Mouse (Mus musculus) thymus, adult 2 months (tissue): ENCODE results near the gene Clasp1. TPM values are rescaled to one million over a fixed set of nuclear protein-coding genes. Genes with fewer than 3 reads are reported as not detected.

ENCODE experiments used
- DNase-seq: peaks from one replicate; pipeline ENCODE4 v3.0.0; 2021
- H3K27ac ChIP-seq: fragments of 200-500 bp; 2 replicates; pipeline ENCODE4 v1.5.1; 2012; ENCODE audit warnings: low read length, control low read depth; ENCODE audit not compliant: control insufficient read depth, insufficient read depth
- H3K27me3 ChIP-seq: fragments of 200-500 bp; 2 replicates; pipeline ENCODE4 v1.6.1; 2012; ENCODE audit warnings: mild to moderate bottlenecking, low read length, moderate library complexity, mixed read lengths; ENCODE audit not compliant: control insufficient read depth, insufficient read depth
- H3K36me3 ChIP-seq: fragments of 200-500 bp; 2 replicates; pipeline ENCODE4 v1.6.1; 2012; ENCODE audit warnings: mild to moderate bottlenecking, low read length, moderate library complexity; ENCODE audit not compliant: control insufficient read depth, insufficient read depth
- H3K4me1 ChIP-seq: fragments of 200-500 bp; replicated peaks from 2 replicates; pipeline ENCODE4 v1.6.1; 2012; ENCODE audit warnings: low read length; ENCODE audit not compliant: control insufficient read depth, insufficient read depth
- H3K4me3 ChIP-seq: fragments of 200-500 bp; 2 replicates; pipeline ENCODE4 v1.5.1; 2012; ENCODE audit warnings: mild to moderate bottlenecking, low read length, control low read depth, moderate library complexity; ENCODE audit not compliant: control insufficient read depth, insufficient read depth
- CTCF ChIP-seq: fragments of 200-500 bp; IDR thresholded peaks from 2 replicates; pipeline ENCODE4 v1.5.1; 2012; ENCODE audit warnings: mild to moderate bottlenecking, control low read depth, low read length, moderate library complexity, borderline replicate concordance; ENCODE audit not compliant: control insufficient read depth, poor library complexity, insufficient read depth; ENCODE audit errors: extremely low read depth
- POLR2A ChIP-seq: fragments of 200-500 bp; IDR thresholded peaks from 2 replicates; pipeline ENCODE4 v1.6.1; 2012; ENCODE audit warnings: mild to moderate bottlenecking, low read length, control low read depth, moderate library complexity; ENCODE audit not compliant: control insufficient read depth, poor library complexity, insufficient read depth; ENCODE audit errors: extremely low read depth
- WGBS: fragments of 180-500 bp; shearing (Covaris S2); methylation state at CpG from one replicate; pipeline ENCODE4 v1.1.7; 2018; 5-methylcytosine and 5-hydroxymethylcytosine counted together
- polyA plus RNA-seq: library from polyadenylated mRNA; depleted of rRNA; stranded (reverse); fragments of >200 nt; gene quantifications from 2 replicates; pipeline ENCODE4 v1.2.3, GENCODE M21; 2012

Gene Clasp1
- polyA plus RNA-seq, 1 experiment = 38.4 TPM

GRCm38 (mm10) chr1:118485572-118485971 lies 96.7 kb downstream of the Clasp1 start:
- H3K4me1 ChIP-seq = no peaks in the 10 kb centered on the region
- no peaks in the 10 kb centered on the region for H3K36me3 ChIP-seq
- no peak overlapping the region for H3K4me3 ChIP-seq
- 93% methylated on average over 3 of the region's 3 CpGs for WGBS
- no peak for DNase-seq
- no peak for TF ChIP-seq CTCF
- no peak for TF ChIP-seq POLR2A
- H3K27ac ChIP-seq = no peak overlapping the region
- H3K27me3 ChIP-seq = no peaks in the 10 kb centered on the region

GRCm38 (mm10) chr1:118486021-118486420 lies 97.2 kb downstream of the Clasp1 start:
- Histone ChIP-seq H3K4me1 (no peaks in the 10 kb centered on the region), H3K4me3 (no peak overlapping the region), H3K27ac (no peak overlapping the region), H3K36me3 (no peaks in the 10 kb centered on the region), H3K27me3 (no peaks in the 10 kb centered on the region)
- no peak for DNase-seq
- TF ChIP-seq CTCF = no peak
- TF ChIP-seq POLR2A = no peak

GRCm38 (mm10) chr1:118492811-118493210 lies 104.0 kb downstream of the Clasp1 start:
- no peak for DNase-seq
- H3K27me3 ChIP-seq = no peaks in the 10 kb centered on the region
- no peaks in the 10 kb centered on the region for H3K4me1 ChIP-seq
- H3K27ac ChIP-seq = no peak overlapping the region
- whole genome bisulfite sequencing = 88% methylated on average over 3 of the region's 3 CpGs
- TF ChIP-seq CTCF (no peak), POLR2A (no peak)
- H3K36me3 ChIP-seq = peaks cover 3% of the 10 kb centered on the region; the same call in 1 of the 2 replicates
- H3K4me3 ChIP-seq = no peak overlapping the region

GRCm38 (mm10) chr1:118494551-118494950 lies 105.7 kb downstream of the Clasp1 start:
- peaks cover 10% of the 10 kb centered on the region for H3K36me3 ChIP-seq
- no peak overlapping the region for H3K27ac ChIP-seq
- H3K4me1 ChIP-seq = no peaks in the 10 kb centered on the region
- H3K27me3 ChIP-seq = no peaks in the 10 kb centered on the region
- no peak for DNase-seq
- no peak overlapping the region for H3K4me3 ChIP-seq
- TF ChIP-seq CTCF (no peak), POLR2A (no peak)
- WGBS = 98% methylated on average over 9 of the region's 9 CpGs

- Histone ChIP-seq H3K4me1 (no peaks in the 10 kb centered on the region), H3K27ac (no peak overlapping the region), H3K27me3 (no peaks in the 10 kb centered on the region), H3K36me3 (peaks cover 42% of the 10 kb centered on the region), H3K4me3 (no peak overlapping the region)
- TF ChIP-seq CTCF = peak; percentile 71; the same call in 1 of the 2 replicates
- no peak for TF ChIP-seq POLR2A
- DNase-seq = peak; percentile 82
- WGBS = 74% methylated on average over 5 of the region's 5 CpGs
Observed at GRCm38 (mm10) chr1:118498311-118498710, 109.5 kb downstream of the Clasp1 start.

GRCm38 (mm10) chr1:118500606-118501005 lies 111.7 kb downstream of the Clasp1 start:
- Histone ChIP-seq H3K27ac (no peak overlapping the region), H3K4me3 (no peak overlapping the region), H3K36me3 (peaks cover 56% of the 10 kb centered on the region), H3K4me1 (no peaks in the 10 kb centered on the region), H3K27me3 (no peaks in the 10 kb centered on the region)
- TF ChIP-seq POLR2A (no peak), CTCF (no peak)
- no peak for DNase-seq
- WGBS = 98% methylated on average over 11 of the region's 11 CpGs

GRCm38 (mm10) chr1:118501691-118502090 lies 112.8 kb downstream of the Clasp1 start:
- Histone ChIP-seq H3K36me3 (peaks cover 67% of the 10 kb centered on the region), H3K27ac (no peak overlapping the region), H3K4me1 (no peaks in the 10 kb centered on the region), H3K27me3 (no peaks in the 10 kb centered on the region), H3K4me3 (no peak overlapping the region)
- DNase-seq = no peak
- TF ChIP-seq CTCF = no peak
- no peak for TF ChIP-seq POLR2A
- WGBS = 95% methylated on average over 2 of the region's 2 CpGs
